Mouse (Mus musculus) bone marrow, adult 2 months (tissue): ENCODE data around the gene Ube2u. TPM values are rescaled to one million over a fixed set of nuclear protein-coding genes. Genes with fewer than 3 reads are reported as not detected.
"Not testable (repeated sequence)": the region's sequence is repeated elsewhere in the genome, so short reads cannot be mapped to it uniquely, and the experiment has no call there.

Source experiments
- H3K27ac ChIP-seq: fragments of 200-500 bp; 2 replicates; pipeline ENCODE4 v1.5.1; 2012; ENCODE audit warnings: low read depth, mild to moderate bottlenecking, control low read depth, inconsistent platforms, low read length; ENCODE audit not compliant: control insufficient read depth, poor library complexity, insufficient read depth
- H3K4me1 ChIP-seq: fragments of 200-500 bp; 2 replicates; pipeline ENCODE4 v1.6.1; 2011; ENCODE audit warnings: low read length; ENCODE audit not compliant: control insufficient read depth, insufficient read depth
- H3K4me3 ChIP-seq: fragments of 200-500 bp; replicated peaks from 2 replicates; pipeline ENCODE3; 2011; ENCODE audit warnings: mild to moderate bottlenecking, low read depth, low read length, control low read depth; ENCODE audit not compliant: control insufficient read depth
- CTCF ChIP-seq: fragments of 200-500 bp; IDR thresholded peaks from 2 replicates; pipeline ENCODE4 v1.5.1; 2011; ENCODE audit warnings: low read length, control low read depth; ENCODE audit not compliant: control insufficient read depth, insufficient read depth
- POLR2A ChIP-seq: fragments of 200-500 bp; IDR thresholded peaks from 2 replicates; pipeline ENCODE4 v1.6.1; 2011; ENCODE audit warnings: low read depth, mild to moderate bottlenecking, control low read depth, low read length, borderline replicate concordance; ENCODE audit not compliant: control insufficient read depth
- WGBS: fragments of 180-500 bp; shearing (Covaris S2); methylation state at CpG from one replicate; pipeline ENCODE4 v1.1.7; 2018; 5-methylcytosine and 5-hydroxymethylcytosine counted together
- polyA plus RNA-seq: library from polyadenylated mRNA; stranded (reverse); fragments of >200 nt; gene quantifications from 2 replicates; pipeline ENCODE4 v1.2.4, GENCODE M21; 2011; ENCODE audit warnings: low replicate concordance; ENCODE audit not compliant: missing spikeins, insufficient read depth, insufficient read length

Gene Ube2u
- polyA plus RNA-seq, 1 experiment = not detected

- no peaks in the 10 kb centered on the region for H3K4me1 ChIP-seq
- WGBS = 86% methylated on average over 1 of the region's 1 CpGs
- H3K27ac ChIP-seq = no peak overlapping the region
- no peak for TF ChIP-seq POLR2A
- TF ChIP-seq CTCF = no peak
- H3K4me3 ChIP-seq = no peak overlapping the region
Measured at GRCm38 (mm10) chr4:100496521-100496920, 17.9 kb downstream of the Ube2u start.

GRCm38 (mm10) chr4:100498192-100498591 lies 19.5 kb downstream of the Ube2u start:
- no peak overlapping the region for H3K27ac ChIP-seq
- TF ChIP-seq CTCF (peak; percentile 19; the same call in 1 of the 2 replicates), POLR2A (no peak)
- WGBS = 69% methylated on average over 6 of the region's 6 CpGs
- no peak overlapping the region for H3K4me3 ChIP-seq
- no peaks in the 10 kb centered on the region for H3K4me1 ChIP-seq

- WGBS = 94% methylated on average over 7 of the region's 7 CpGs
- H3K27ac ChIP-seq, H3K4me1 ChIP-seq, H3K4me3 ChIP-seq: not testable (repeated sequence)
Measured at GRCm38 (mm10) chr4:100499037-100499601, 20.5 kb downstream of the Ube2u start.

DNA sequence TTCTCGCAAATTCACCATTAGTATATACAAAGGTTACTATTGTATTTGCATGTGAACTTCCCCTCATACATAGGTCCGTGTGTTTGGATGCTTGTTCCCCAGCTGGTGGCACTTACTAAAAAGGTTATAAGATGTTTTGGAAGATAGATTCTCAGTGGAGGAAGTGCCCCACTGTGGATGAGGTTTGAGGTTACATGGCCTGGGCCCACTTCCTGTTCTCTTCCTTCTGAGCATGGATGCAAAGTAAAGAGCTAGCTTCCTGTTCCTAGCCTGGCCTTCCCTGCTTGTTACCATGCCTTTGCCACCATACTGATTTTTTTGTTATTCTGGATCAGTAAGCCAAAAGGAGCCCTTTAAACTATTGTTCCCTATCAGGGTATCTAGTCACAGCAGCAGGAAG lies 24.7 kb downstream of the Ube2u start:
- Histone ChIP-seq H3K4me3 (no peak overlapping the region), H3K4me1 (no peaks in the 10 kb centered on the region; the same call in 1 of the 2 replicates), H3K27ac (no peak overlapping the region)
- 15% methylated on average over 2 of the region's 2 CpGs for WGBS
- TF ChIP-seq POLR2A = no peak
- TF ChIP-seq CTCF = no peak

DNA sequence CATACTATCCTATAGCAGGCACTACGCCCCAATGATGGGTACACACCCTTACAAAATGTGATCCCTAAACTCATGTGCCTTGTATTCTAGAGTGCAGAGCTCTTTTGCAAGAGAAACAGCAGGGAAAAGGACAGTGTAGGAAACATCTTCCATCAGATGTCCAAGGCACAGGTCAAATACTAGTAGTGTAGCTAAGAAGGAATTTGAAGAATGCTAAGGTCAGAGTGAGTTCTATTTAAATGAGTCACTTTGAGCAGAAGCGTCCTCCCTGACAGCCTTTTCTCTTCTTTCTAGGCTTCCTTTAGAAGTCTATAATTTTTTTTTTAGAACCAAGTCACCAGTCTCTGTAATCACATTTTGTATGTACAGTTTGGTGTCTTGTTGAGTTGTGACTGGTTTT lies 39.0 kb downstream of the Ube2u start:
- Histone ChIP-seq H3K4me1 (no peaks in the 10 kb centered on the region), H3K4me3 (no peak overlapping the region), H3K27ac (no peak overlapping the region)
- 82% methylated on average over 2 of the region's 2 CpGs for WGBS
- TF ChIP-seq POLR2A (no peak), CTCF (no peak)

DNA sequence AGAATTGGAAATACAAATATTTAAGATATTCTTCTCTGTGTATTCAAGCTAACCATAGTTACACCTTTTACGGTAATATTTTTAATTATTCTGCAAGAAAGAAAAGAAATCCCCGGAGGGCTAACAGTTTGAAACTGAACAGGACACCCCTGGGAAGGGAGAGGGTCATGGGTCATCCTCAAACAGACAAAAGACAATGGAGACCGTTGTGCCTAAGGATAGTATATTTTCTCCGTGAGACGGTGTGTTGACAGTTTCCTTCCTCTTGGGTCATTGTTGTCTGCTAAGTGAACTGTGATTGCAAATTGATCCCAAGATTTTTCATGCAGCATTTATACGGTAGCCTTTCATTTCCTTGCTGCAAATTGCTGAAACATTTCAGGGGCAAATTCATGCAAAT lies 43.9 kb downstream of the Ube2u start:
- 51% methylated on average over 6 of the region's 6 CpGs for WGBS
- Histone ChIP-seq H3K27ac (no peak overlapping the region), H3K4me1 (no peaks in the 10 kb centered on the region), H3K4me3 (no peak overlapping the region)
- no peak for TF ChIP-seq CTCF
- no peak for TF ChIP-seq POLR2A

DNA sequence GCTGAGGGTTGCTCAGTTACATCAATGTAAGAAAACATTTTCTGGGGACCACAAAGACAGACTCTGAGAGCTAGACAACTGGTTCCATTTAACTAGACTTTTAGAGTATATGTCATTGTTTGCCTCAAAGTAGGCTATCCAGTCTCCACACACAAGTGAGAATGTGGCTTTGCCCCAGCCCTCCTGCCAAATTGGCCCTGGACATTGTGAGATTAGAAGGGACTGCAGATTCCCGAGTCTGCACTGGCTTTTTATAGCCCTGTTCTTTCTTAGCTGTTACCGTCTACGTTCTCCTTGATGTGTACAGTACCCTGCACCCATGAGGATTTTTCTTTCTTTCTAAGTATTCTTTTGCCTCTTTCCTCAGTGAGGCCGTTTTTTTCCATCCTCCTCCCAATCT lies 46.1 kb downstream of the Ube2u start:
- H3K4me1 ChIP-seq = no peaks in the 10 kb centered on the region
- no peak overlapping the region for H3K4me3 ChIP-seq
- no peak overlapping the region for H3K27ac ChIP-seq
- 70% methylated on average over 4 of the region's 4 CpGs for WGBS
- no peak for TF ChIP-seq CTCF

GRCm38 (mm10) chr4:100526296-100526695 lies 47.6 kb downstream of the Ube2u start:
- no peak overlapping the region for H3K27ac ChIP-seq
- H3K4me1 ChIP-seq = no peaks in the 10 kb centered on the region
- 65% methylated on average over 6 of the region's 6 CpGs for WGBS
- H3K4me3 ChIP-seq = no peak overlapping the region
- TF ChIP-seq POLR2A (no peak), CTCF (no peak)

DNA sequence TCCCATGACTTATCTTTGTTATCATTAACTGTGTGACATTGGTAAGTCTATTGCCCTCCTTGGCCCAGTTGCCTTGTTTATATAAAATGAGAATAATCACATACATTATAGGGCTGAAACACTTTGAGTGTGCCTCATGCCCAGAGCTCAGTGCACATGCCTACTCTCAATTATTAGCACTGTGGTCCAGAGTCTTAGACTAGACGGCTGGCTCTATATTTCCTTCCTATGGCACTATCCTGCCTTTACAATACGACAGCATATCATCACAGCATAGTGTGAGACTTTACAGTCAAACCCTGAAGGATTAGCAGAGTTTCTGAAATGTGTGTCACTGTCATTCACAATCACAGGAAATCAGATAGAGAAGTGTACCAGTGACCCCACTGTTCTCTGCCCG lies 48.4 kb downstream of the Ube2u start:
- WGBS = 19% methylated on average over 3 of the region's 3 CpGs
- no peak for TF ChIP-seq CTCF
- no peak for TF ChIP-seq POLR2A
- Histone ChIP-seq H3K4me1 (no peaks in the 10 kb centered on the region), H3K27ac (no peak overlapping the region), H3K4me3 (no peak overlapping the region)
